Mouse (Mus musculus) heart, postnatal 0 days (tissue): Measurements from ENCODE around the gene Olfr464. TPM values are rescaled to one million over a fixed set of nuclear protein-coding genes. Genes with fewer than 3 reads are reported as not detected.

Source experiments
- polyA plus RNA-seq: library from polyadenylated mRNA; unstranded; fragments of >200 nt; fragmentation: Nextera tagmentation; extraction: Ambion mirVana; gene quantifications from 2 replicates; pipeline ENCODE4 v1.2.1, GENCODE M21; 2015
- total RNA-seq: library from RNA; depleted of rRNA; stranded (reverse); fragments of >200 nt; gene quantifications from 2 replicates; pipeline ENCODE4 v1.2.3, GENCODE M21; 2014; ENCODE audit warnings: low replicate concordance; rRNA removed

The Olfr464 gene
- total and polyA plus RNA-seq, 2 experiments from 2014 or later = not detected

Other genes with a start within 250 kb of the Olfr464 start
- 50.3 and 73.7 TPM in 2 replicates for gene Supt4a, start 183.4 kb downstream of the Olfr464 start, total RNA-seq
- 101 and 104 TPM in 2 replicates for gene Supt4a, start 183.4 kb downstream of the Olfr464 start, polyA plus RNA-seq
- gene Tspoap1, start 160.4 kb downstream of the Olfr464 start, total RNA-seq = 1.6 TPM in 1 of 2 replicates, not detected in the other
- gene Tspoap1, start 160.4 kb downstream of the Olfr464 start, polyA plus RNA-seq = 0.12 TPM in 1 of 2 replicates, not detected in the other
- gene Mpo, start 127.4 kb downstream of the Olfr464 start, total RNA-seq = 0.46 and 2.6 TPM in 2 replicates
- gene Mpo, start 127.4 kb downstream of the Olfr464 start, polyA plus RNA-seq = 0.26 and 0.36 TPM in 2 replicates
- gene Lpo, start 92.7 kb downstream of the Olfr464 start, total RNA-seq = 0.19 TPM in 1 of 2 replicates, not detected in the other
- not detected in 2 replicates for gene Lpo, start 92.7 kb downstream of the Olfr464 start, polyA plus RNA-seq
- gene Mks1, start 67.8 kb downstream of the Olfr464 start, total RNA-seq = 4.4 and 4.8 TPM in 2 replicates
- 4.5 and 6.0 TPM in 2 replicates for gene Mks1, start 67.8 kb downstream of the Olfr464 start, polyA plus RNA-seq
- not detected in 2 replicates for gene Epx, start 45.4 kb downstream of the Olfr464 start, total RNA-seq
- gene Epx, start 45.4 kb downstream of the Olfr464 start, polyA plus RNA-seq = 0.22 and 0.25 TPM in 2 replicates
- not detected in 2 replicates for gene Olfr462, start 28.7 kb downstream of the Olfr464 start, total RNA-seq
- gene Olfr462, start 28.7 kb downstream of the Olfr464 start, polyA plus RNA-seq = not detected in 2 replicates
- not detected in 2 replicates for gene Olfr463, start 23.6 kb downstream of the Olfr464 start, total RNA-seq
- gene Olfr463, start 23.6 kb downstream of the Olfr464 start, polyA plus RNA-seq = not detected in 2 replicates
- 18.6 and 20.7 TPM in 2 replicates for gene Dynll2, start 66.6 kb upstream of the Olfr464 start, total RNA-seq
- 32.9 and 33.0 TPM in 2 replicates for gene Dynll2, start 66.6 kb upstream of the Olfr464 start, polyA plus RNA-seq
- 195 and 223 TPM in 2 replicates for gene Srsf1, start 126.4 kb upstream of the Olfr464 start, total RNA-seq
- 82.2 and 83.5 TPM in 2 replicates for gene Srsf1, start 126.4 kb upstream of the Olfr464 start, polyA plus RNA-seq
- 31.9 and 35.5 TPM in 2 replicates for gene Vezf1, start 147.3 kb upstream of the Olfr464 start, total RNA-seq
- 17.6 and 18.2 TPM in 2 replicates for gene Vezf1, start 147.3 kb upstream of the Olfr464 start, polyA plus RNA-seq
- gene Cuedc1, start 177.1 kb upstream of the Olfr464 start, total RNA-seq = 15.1 and 19.2 TPM in 2 replicates
- 17.0 and 17.5 TPM in 2 replicates for gene Cuedc1, start 177.1 kb upstream of the Olfr464 start, polyA plus RNA-seq